Mouse (Mus musculus) splenic B cell, adult 2 months (primary cell): Measurements from ENCODE around the gene Gm49380.
A peak's percentile ranks its signal among the peaks of the same experiment; 100 is the strongest.

Source experiments
- DNase-seq: peaks from one replicate; pipeline ENCODE4 v3.0.0-alpha.2; 2011; ENCODE audit warnings: low read depth, low spot score
- H3K27me3 ChIP-seq: 2 replicates; pipeline ENCODE4 v1.6.1; 2012; ENCODE audit warnings: mild to moderate bottlenecking, low read length, moderate library complexity, mixed read lengths; ENCODE audit not compliant: control insufficient read depth, poor library complexity, insufficient read depth, severe bottlenecking
- H3K36me3 ChIP-seq: 2 replicates; pipeline ENCODE4 v1.6.1; 2012; ENCODE audit warnings: mild to moderate bottlenecking, low read length, moderate library complexity, mixed read lengths; ENCODE audit not compliant: control insufficient read depth, poor library complexity, insufficient read depth, severe bottlenecking

Gm49380 gene

DNA sequence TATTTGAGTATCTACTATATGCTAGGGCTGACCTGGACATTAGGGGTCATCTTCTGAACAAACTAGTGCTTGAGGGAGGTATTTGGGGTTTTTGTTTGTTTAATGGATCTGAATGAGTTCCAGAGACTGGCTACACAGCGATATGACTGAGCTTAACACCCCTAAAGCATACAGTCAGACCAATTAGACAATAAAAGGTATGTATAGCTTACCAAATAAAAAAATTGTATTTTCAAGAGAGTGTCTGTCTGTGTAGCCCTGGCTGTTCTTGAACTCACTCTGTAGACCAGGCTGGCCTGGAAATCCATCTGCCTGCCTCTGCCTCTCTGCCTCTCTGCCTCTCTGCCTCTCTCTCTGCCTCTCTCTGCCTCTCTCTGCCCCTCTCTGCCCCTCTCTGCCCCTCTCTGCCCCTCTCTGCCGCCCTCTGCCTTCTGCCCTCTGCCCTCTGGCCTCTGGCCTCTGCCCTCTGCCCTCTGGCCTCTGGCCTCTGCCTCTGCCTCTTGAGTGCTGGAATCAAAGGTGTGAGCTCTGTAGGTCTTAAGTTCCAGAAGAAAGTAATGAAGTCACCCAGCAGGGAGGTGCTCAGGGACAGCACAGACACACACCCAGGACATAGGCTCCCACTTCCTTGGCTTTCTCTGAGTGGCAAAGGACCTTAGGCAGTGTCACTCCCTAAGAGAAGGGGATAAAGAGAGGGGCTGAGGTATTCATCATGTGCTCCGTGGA, 68.0 kb downstream of the Gm49380 start:
- Histone ChIP-seq H3K36me3 (no peaks in the 10 kb centered on the region), H3K27me3 (no peaks in the 10 kb centered on the region)
- DNase-seq: no peak

DNA sequence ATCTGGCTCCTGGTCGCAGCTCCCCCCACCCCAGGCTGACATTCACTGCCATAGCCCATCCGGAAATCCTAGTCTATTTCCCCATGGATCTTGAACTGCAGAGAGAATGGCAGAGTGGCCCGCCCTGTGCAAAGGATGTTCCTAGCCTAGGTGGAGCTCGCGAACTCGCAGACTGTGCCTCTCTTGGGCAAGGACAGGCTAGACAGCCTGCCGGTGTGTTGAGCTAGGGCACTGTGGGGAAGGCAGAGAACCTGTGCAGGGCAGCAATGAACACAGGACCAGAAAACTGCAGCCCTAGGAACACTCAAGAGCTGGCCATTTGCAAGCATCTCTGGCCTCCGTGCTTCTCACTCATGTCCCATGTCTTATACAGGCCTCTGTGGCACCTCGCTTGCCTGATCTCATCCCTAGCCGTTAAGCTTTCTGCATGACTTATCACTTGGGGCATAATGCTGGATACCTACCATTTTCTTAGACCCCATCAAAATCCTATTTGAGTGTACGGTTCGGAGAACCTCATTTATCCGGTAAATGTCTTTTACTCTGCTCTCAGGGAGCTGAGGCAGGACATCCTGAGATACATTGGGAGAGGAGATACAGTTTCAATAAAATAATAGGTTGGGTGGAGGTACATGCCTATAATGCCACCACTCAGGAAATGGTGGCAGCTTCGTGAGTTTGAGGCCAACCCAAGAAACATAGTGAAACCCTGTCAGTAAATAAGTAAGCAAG, 68.7 kb downstream of the Gm49380 start:
- no peak for DNase-seq
- H3K27me3 ChIP-seq: no peaks in the 10 kb centered on the region
- no peaks in the 10 kb centered on the region for H3K36me3 ChIP-seq

DNA sequence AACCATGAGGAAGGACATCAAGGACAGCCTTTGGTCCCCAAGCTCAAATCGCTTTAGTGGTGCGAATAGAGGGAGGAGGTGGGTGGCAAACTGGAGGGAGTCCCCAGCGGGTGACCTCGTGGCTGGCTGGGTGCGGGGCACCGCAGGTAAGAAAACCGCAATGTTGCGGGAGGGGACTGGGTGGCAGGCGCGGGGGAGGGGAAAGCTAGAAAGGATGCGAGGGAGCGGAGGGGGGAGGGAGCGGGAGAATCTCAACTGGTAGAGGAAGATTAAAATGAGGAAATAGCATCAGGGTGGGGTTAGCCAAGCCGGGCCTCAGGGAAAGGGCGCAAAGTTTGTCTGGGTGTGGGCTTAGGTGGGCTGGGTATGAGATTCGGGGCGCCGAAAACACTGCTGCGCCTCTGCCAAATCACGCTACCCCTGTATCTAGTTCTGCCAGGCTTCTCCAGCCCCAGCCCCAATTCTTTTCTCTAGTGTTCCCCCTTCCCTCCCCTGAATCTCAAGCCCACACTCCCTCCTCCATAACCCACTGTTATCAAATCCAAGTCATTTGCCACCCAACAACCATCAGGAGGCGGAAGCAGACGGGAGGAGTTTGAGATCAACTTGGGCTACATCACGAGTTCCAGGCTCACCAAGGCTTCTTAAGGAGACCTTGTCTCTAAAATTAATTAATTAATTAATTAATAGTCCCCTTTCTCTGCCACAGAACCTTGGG, 69.4 kb downstream of the Gm49380 start:
- Histone ChIP-seq H3K36me3 (no peaks in the 10 kb centered on the region), H3K27me3 (no peaks in the 10 kb centered on the region)
- peak; percentile 17 for DNase-seq

DNA sequence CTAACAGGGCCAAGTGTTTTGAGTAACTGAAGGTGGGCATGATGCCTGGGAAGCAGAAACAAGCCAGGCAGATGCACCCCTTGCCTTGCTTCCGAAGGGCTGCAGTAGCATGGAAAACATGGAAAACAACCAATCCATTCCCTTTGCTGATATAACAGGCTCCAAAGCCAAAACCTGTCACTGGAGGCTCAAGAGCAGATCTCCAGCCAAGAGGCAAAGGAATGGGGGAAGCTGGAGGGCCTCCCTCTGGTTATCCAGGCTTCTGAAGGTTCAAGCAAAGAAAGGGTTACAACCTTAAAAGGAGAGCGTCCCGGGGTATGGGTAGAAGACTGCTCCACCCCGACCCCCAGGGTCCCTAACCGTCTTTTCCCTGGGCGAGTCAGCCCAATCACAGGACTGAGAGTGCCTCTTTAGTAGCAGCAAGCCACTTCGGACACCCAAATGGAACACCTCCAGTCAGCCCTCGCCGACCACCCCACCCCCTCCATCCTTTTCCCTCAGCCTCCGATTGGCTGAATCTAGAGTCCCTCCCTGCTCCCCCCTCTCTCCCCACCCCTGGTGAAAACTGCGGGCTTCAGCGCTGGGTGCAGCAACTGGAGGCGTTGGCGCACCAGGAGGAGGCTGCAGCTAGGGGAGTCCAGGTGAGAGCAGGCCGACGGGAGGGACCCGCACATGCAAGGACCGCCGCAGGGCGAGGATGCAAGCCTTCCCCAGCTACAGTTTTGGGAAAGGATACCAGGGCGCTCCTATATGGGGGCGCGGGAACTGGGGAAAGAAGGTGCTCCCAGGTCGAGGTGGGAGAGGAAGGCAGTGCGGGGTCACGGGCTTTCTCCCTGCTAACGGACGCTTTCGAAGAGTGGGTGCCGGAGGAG, 70.2 kb downstream of the Gm49380 start, which contains the start of gene Thy1:
Gene Thy1 (plus strand): TSS at position 549 of the 872 bp plus-strand sequence.
- no peaks in the 10 kb centered on the region for H3K36me3 ChIP-seq
- H3K27me3 ChIP-seq: no peaks in the 10 kb centered on the region
- no peak for DNase-seq

DNA sequence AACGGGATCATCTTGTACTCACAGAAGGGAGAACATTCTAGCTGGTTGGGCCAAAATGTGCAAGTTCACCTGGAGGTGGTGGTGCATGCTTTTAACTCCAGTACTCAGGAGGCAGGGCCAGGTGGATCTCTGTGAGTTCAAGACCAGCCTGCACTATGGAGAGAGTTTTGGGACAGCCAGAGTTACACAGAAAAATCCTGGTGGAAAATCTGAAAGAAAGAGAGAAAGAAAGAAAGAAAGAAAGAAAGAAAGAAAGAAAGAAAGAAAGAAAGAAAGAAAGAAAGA, 71.0 kb downstream of the Gm49380 start:
- H3K36me3 ChIP-seq: no peaks in the 10 kb centered on the region
- no peak for DNase-seq
- H3K27me3 ChIP-seq: no peaks in the 10 kb centered on the region

DNA sequence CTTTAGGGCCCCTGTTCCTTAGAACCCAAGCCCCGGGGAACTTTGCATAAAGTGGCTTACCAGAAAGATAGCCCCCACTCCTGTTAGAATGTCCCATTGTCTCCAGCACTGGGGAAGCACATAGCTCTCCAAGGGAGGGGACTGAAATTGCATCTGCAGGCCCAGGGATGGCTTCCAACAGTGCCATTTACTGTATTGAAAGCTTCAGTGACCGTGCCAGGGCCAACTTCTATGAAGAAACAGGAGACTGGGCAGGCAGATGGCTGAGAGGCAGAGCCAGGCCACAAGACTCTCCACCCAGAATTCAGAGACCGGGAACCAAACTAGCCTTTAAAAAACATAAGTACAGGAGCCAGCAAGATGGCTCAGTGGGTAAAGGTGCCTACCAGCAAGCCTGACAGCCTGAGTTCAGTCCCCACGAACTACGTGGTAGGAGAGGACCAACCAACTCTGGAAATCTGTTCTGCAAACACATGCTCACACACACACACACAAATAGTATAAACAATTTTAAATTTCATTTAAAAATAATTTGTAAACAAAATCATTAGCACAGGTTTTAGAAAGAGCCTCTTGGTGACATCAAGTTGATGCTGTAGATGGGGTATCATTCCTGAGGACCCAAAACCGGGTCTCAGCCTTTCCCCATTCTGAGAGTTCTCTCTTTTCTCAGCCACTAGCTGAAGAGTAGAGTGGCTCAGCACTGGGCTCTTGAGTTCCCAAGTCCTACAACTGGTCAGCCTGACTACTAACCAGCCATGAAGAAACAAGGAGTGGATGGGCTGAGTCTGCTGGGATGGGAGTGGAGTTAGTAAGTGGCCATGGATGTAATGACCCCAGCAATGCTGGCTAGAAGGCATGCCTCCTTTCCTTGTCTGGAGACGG, 71.5 kb downstream of the Gm49380 start:
- no peaks in the 10 kb centered on the region for H3K27me3 ChIP-seq
- H3K36me3 ChIP-seq: no peaks in the 10 kb centered on the region
- no peak for DNase-seq

DNA sequence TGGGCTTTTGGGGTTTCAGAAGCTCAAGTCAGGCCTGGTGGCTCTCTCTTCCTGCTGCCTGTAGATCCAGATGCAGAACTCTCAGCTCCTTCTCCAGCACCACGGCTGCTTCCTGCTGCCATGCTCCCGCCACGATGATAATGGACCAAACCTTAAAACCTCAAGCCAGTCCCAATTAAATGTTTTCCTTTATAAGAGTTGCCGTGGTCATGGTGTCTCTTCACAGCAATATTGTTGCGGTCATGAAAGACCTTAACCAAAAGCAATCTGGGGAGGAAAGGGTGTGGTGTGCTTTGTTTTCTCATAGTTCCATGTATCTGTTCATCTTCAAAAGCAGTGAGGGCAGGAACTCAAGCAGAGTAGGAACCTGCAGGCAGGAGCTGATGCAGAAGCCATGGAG, 76.2 kb downstream of the Gm49380 start:
- no peak for DNase-seq
- Histone ChIP-seq H3K36me3 (no peaks in the 10 kb centered on the region), H3K27me3 (no peaks in the 10 kb centered on the region)

DNA sequence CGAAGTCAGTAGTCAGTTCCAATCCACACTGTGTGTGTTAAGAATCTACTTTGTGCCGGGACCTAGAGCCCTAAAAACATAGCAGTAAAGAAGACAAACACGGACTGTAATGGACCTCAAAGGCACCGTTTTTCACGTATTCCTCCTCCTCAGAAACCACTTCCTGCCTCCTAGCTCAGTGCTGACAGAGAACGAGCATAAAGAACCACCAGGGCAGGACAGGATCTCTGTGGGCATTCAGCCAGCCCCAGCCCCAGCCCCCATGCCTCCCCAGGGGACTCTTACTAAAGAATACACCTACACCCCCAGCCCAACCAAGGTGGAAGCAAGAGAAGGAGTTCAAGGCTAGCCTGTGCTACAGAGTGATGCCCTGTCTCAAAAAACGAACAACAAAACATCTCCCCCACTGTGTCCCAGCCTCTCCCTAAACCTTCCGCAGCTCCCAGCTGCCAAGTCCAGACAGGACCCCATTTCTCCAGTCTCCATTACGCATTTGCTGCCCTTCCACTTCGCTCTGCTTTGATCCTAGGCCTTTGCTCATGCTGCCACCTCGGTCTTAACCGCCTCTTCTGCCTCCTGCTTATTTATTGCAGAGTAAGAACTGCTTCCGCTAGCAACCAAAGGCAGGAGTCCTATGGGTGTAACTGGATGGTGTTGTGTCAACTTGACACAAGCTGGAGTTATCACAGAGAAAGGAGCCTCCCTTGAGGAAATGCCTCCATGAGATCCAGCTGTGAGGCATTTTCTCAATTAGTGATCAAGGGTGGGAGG, 79.2 kb downstream of the Gm49380 start:
- Histone ChIP-seq H3K36me3 (no peaks in the 10 kb centered on the region), H3K27me3 (no peaks in the 10 kb centered on the region)
- no peak for DNase-seq

DNA sequence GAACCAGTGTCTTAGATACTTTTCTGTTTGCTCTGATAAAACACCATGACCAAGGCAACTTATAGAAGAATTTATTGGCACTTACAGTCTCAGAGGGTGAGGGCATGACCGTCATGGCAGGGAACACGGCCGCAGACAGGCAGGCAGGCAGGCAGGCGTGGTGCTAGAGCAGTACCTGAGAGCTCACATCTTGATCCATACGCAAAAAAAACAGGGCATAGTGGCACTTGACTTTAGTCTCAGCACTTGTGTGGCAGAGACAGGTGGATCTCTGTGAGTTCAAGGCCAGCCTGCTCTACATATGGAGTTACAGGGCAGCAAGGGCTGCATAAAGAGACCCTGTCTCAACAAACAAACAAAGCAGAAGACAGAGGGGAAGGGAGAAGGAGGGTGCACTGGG, 80.0 kb downstream of the Gm49380 start:
- Histone ChIP-seq H3K27me3 (no peaks in the 10 kb centered on the region), H3K36me3 (no peaks in the 10 kb centered on the region)
- DNase-seq: no peak

DNA sequence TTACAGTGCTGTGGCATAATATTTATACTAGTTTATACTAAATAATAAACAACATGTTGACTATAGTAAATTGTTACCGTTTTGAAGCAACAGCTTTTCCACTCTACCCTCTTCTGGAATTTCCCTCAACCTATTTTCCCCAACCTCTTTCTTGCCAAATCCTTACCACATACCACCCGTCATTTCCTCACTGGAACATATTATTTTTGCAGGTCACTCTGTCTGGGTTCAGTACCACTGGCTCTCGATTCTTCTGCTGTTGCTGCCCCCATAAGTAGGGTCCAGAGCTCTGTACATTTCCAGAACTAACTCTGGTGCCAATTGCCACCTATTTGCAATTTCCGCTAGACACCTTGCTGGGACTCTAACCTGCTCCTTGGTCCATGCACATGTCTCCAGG, 81.4 kb downstream of the Gm49380 start:
- H3K36me3 ChIP-seq: no peaks in the 10 kb centered on the region
- no peak for DNase-seq
- H3K27me3 ChIP-seq: no peaks in the 10 kb centered on the region

DNA sequence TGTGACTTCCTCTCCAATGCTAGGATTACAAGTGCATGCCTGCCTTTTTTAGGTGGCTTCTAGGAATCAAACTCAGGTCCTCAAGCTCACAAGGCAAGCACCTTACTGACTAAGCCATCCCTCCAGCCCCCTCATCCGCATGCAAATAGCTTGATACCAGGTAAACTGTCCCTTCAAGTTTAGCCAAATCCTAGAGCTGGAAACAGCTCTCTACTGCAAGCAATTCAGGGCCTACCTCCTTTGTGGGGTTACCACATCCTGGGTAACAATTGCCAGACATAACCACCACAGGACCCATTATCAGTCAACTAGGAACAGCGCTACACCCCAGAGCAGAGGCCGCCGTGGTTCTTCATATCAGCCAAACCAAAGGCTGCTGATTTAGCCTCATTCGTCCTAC, 82.2 kb downstream of the Gm49380 start:
- Histone ChIP-seq H3K27me3 (no peaks in the 10 kb centered on the region), H3K36me3 (no peaks in the 10 kb centered on the region)
- no peak for DNase-seq

DNA sequence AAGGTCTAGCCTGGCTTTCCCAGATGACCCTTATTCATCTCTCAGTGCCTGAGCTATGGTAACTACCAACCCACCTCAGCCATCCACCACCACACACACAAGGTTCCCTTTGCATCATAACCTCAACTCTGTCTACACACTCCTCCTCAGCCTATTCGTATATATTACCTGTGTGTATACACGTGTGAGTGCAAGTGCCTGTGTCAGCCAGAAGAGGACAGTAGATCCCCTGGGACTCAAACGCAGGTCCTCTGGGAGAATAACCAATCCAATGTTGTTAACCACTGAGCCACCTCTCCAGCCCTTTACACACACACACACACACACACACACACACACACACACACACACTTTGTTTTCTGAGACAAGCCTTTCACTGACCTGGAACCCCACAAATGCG, 82.7 kb downstream of the Gm49380 start:
- H3K36me3 ChIP-seq: no peaks in the 10 kb centered on the region
- DNase-seq: no peak
- H3K27me3 ChIP-seq: no peaks in the 10 kb centered on the region

DNA sequence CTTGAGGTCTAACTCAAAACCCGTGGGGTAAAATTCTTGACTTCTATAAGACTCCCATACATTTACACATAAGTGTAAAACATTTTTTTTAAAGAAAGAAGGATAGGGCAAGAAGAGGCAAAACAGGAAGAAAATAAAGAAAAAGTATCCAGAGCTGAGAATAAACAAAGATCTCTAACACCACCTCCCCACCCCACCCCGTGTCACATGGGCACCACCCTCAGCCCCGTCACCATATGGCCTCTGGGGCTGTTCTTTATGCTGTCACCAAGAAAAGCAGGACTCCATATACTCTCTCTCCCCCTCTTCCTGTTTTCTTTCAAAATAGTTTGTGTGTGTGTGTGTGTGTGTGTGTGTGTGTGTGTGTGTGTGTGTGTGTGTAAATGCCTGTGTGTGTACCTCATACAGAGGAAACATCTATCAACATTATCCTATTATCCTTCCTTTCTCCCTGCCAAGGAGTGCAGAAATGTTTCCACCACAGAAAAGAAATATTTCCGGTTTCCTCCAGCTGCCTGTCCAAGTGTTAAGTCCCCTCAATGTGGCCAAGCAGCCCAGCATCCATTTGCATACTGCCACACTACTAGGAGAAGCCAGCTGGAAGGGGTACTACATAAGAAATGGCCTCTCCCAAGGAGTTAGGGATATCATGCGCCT, 83.6 kb downstream of the Gm49380 start:
- no peak for DNase-seq
- H3K36me3 ChIP-seq: no peaks in the 10 kb centered on the region
- H3K27me3 ChIP-seq: no peaks in the 10 kb centered on the region
